Mouse (Mus musculus) midbrain, embryonic 14.5 days (tissue): Measurements from ENCODE around the gene Prkd1. TPM values are rescaled to one million over a fixed set of nuclear protein-coding genes. Genes with fewer than 3 reads are reported as not detected.
A peak's percentile ranks its signal among the peaks of the same experiment; 100 is the strongest.

Experiments
- ATAC-seq: fragments of 200-750 bp; cut with Nextera tagmentation; 2 replicates; pipeline ENCODE4 v1.8.0; 2017; ENCODE audit warnings: moderate number of reproducible peaks, moderate library complexity; ENCODE audit not compliant: low FRiP score, low TSS enrichment
- DNase-seq: peaks from one replicate; pipeline ENCODE4 v3.0.0-alpha.2; 2015
- H3K27ac ChIP-seq: fragments of 300-500 bp; sonication (generic); replicated peaks from 2 replicates; pipeline ENCODE4 v1.5.1; 2014; ENCODE audit warnings: mild to moderate bottlenecking, low read depth, low read length, moderate library complexity
- H3K27me3 ChIP-seq: fragments of 300-500 bp; sonication (generic); 2 replicates; pipeline ENCODE4 v1.6.1; 2014; ENCODE audit warnings: low read length, control low read depth, mixed read lengths; ENCODE audit not compliant: control insufficient read depth, insufficient read depth
- H3K36me3 ChIP-seq: fragments of 300-500 bp; sonication (generic); 2 replicates; pipeline ENCODE4 v1.6.1; 2014; ENCODE audit warnings: low read length, control low read depth; ENCODE audit not compliant: control insufficient read depth, insufficient read depth
- H3K4me1 ChIP-seq: fragments of 300-500 bp; sonication (generic); 2 replicates; pipeline ENCODE4 v1.6.1; 2014; ENCODE audit warnings: mild to moderate bottlenecking, antibody characterized with exemption, low read length, control low read depth; ENCODE audit not compliant: control insufficient read depth, insufficient read depth
- H3K4me2 ChIP-seq: fragments of 300-500 bp; sonication (generic); 2 replicates; pipeline ENCODE4 v1.6.1; 2014; ENCODE audit warnings: mild to moderate bottlenecking, low read length, moderate library complexity
- H3K4me3 ChIP-seq: fragments of 300-500 bp; sonication (generic); replicated peaks from 2 replicates; pipeline ENCODE4 v1.5.1; 2014; ENCODE audit warnings: low read depth, low read length
- H3K9ac ChIP-seq: fragments of 300-500 bp; sonication (generic); replicated peaks from 2 replicates; pipeline ENCODE4 v1.6.1; 2014; ENCODE audit warnings: mild to moderate bottlenecking, low read length, moderate library complexity
- H3K9me3 ChIP-seq: fragments of 300-500 bp; sonication (generic); 2 replicates; pipeline ENCODE4 v1.6.1; 2016; ENCODE audit warnings: low read length, control low read depth, mixed read lengths; ENCODE audit not compliant: control insufficient read depth
- WGBS: fragments of 180-500 bp; shearing (Covaris S2); extraction: QIAGEN DNeasy Blood & Tissue Kit; methylation state at CpG from one replicate; pipeline ENCODE4 v1.1.7; 2014; 5-methylcytosine and 5-hydroxymethylcytosine counted together
- polyA plus RNA-seq: library from polyadenylated mRNA; unstranded; fragments of >200 nt; fragmentation: Nextera tagmentation; extraction: Ambion mirVana; gene quantifications from 2 replicates; pipeline ENCODE4 v1.2.1, GENCODE M21; 2014

Gene Prkd1
- polyA plus RNA-seq, 1 experiment from 2014 or later: 2.8 TPM

DNA sequence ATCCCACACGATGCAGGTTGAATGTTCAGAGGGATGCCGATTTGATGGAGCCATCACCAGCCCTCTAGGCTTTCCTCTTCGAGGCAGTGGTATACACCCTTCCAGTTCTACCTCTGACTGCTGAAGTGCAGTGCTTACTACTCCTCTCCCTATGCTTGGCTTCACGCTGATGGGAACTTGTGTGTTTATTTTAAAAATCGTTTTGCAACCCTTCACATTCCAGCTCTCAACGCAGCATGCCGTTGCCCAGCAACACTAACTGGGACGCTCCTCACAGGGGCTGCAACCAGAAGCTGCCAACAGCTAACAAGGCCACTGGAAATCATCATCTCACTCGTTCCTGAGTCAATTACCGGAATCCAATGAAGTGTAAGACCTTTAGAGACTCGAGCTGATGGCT is 296.5 kb downstream of the Prkd1 start:
- no peaks in the 10 kb centered on the region for H3K4me1 ChIP-seq
- H3K27me3 ChIP-seq: no peaks in the 10 kb centered on the region
- H3K9me3 ChIP-seq: no peaks in the 10 kb centered on the region
- no peaks in the 10 kb centered on the region for H3K36me3 ChIP-seq
- H3K9ac ChIP-seq: no peak overlapping the region
- H3K4me3 ChIP-seq: no peak overlapping the region
- DNase-seq (peak; percentile 37), ATAC-seq (peak; percentile 31; the same call in 1 of the 2 replicates)
- WGBS: 66% methylated on average over 11 of the region's 11 CpGs
- H3K4me2 ChIP-seq: no peak overlapping the region
- no peak overlapping the region for H3K27ac ChIP-seq

DNA sequence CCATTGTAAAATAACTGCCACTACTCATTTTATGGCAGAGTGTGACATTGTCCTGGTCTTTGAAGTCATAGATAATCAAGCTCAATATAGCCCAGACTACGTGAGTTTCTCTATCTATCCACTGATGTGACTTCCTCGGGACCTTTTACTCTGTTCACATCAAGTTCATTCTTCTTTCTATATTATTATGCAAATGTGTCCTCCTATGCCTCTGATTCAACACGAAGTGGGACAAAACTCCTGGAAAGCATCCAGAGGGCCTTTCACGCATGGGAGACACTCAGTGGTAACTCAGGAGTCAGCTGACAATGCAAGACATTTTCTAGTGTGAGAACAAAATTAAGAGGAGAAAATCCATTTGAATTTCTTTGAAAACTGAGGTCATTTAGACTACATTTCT is 315.7 kb downstream of the Prkd1 start:
- no peaks in the 10 kb centered on the region for H3K9me3 ChIP-seq
- ATAC-seq: no peak
- peak; percentile 53 for DNase-seq
- H3K4me2 ChIP-seq: no peak overlapping the region
- no peaks in the 10 kb centered on the region for H3K36me3 ChIP-seq
- H3K27ac ChIP-seq: no peak overlapping the region
- H3K4me1 ChIP-seq: no peaks in the 10 kb centered on the region
- H3K4me3 ChIP-seq: no peak overlapping the region
- H3K9ac ChIP-seq: no peak overlapping the region
- WGBS: 5% methylated on average over 4 of the region's 4 CpGs
- H3K27me3 ChIP-seq: no peaks in the 10 kb centered on the region

DNA sequence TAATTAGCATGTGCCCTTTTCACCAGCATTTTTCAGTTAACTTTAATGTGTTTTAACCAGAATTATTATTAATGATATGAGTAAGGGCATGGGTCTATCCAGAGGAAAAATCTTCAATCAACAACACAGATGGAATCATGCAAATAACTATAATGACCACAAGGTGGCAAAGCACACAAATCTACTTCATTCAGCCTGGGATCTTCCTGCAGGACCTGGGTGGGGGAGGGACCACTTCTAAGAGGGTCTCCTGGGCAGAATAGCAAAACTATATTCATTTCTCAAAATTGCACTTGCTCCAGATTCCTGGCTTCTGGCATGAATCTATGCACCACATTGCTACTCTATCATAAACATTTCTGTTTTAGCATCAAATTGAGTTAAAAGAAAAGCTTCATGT is 334.3 kb downstream of the Prkd1 start:
- no peak; the same call in 1 of the 2 replicates for ATAC-seq
- Histone ChIP-seq H3K36me3 (no peaks in the 10 kb centered on the region), H3K9ac (no peak overlapping the region), H3K9me3 (no peaks in the 10 kb centered on the region), H3K4me3 (no peak overlapping the region), H3K27me3 (no peaks in the 10 kb centered on the region), H3K27ac (no peak overlapping the region), H3K4me2 (no peak overlapping the region), H3K4me1 (no peaks in the 10 kb centered on the region)
- peak; percentile 72 for DNase-seq

DNA sequence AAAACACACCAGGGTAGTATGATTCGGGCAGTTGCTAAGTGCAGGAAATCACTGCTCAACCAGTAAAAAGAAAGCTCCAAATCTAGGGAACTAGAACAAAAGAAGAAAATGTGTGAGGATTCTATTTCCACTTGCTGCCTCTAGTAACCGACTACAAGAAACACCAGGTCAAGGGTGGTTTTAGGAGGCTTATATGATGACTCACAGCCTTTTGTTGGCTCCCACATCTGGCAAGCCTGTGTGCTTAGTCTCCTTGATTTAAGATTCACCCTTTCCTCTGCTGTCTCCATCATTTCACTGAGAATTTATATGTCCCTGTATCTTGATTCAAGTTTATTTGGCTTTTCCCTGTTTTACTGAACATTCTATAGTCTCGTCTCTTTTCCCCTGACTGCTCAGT is 339.6 kb downstream of the Prkd1 start:
- no peak for ATAC-seq
- no peak overlapping the region for H3K9ac ChIP-seq
- 85% methylated on average over 3 of the region's 3 CpGs for WGBS

DNA sequence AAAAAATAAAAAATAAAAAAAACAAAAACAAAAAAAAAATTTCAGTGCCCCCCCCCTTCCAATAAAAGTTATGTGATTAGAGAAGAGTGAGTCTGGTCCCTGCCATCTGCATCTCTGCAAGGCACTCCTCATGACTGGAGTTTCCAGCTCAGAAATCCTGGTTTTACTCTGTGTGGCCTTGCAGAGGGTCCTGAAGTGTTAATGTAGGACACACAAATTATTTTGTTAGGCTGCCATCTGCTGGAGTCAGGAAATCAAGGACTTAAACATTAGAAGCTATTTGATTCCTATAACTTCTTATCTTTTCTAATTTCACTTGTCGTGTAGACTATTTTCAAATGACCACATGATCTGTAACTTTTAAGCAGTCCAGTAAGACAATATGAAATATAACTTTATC is 347.6 kb downstream of the Prkd1 start:
- ATAC-seq (peak; percentile 70; the same call in 1 of the 2 replicates), DNase-seq (peak; percentile 86)
- no peaks in the 10 kb centered on the region for H3K9me3 ChIP-seq
- H3K9ac ChIP-seq: no peak overlapping the region
- H3K27ac ChIP-seq: no peak overlapping the region
- no peaks in the 10 kb centered on the region for H3K4me1 ChIP-seq
- no peak overlapping the region for H3K4me2 ChIP-seq
- no peak overlapping the region for H3K4me3 ChIP-seq
- H3K36me3 ChIP-seq: no peaks in the 10 kb centered on the region
- peaks cover 5% of the 10 kb centered on the region; the same call in 1 of the 2 replicates for H3K27me3 ChIP-seq
- 38% methylated on average over 1 of the region's 1 CpGs for WGBS

More for the DNA sequence above, 339.6 kb downstream of the Prkd1 start:
- Histone ChIP-seq H3K9me3 (no peaks in the 10 kb centered on the region), H3K27ac (no peak overlapping the region), H3K27me3 (no peaks in the 10 kb centered on the region), H3K36me3 (no peaks in the 10 kb centered on the region), H3K4me2 (no peak overlapping the region), H3K4me1 (no peaks in the 10 kb centered on the region), H3K4me3 (no peak overlapping the region)
- no peak for DNase-seq

DNA sequence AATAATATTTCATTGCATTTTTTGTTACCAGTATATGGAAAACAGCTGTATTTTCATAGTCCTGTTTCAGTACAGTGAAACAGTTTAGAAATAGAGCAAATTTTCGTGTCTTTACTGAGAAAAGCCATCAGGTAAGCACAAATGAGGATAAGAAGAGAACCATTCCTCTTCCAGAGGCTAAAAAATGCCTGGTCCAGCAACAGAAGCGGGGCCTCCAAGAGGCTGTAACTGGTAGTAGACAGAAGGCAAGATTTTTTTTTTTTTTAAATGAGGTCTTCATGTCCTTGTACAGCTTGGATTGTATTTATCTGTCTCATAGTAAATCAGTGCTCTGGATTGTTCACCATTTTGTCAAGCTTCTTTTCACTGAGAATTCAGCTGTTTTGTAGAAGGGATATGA is 352.8 kb downstream of the Prkd1 start:
- peak; percentile 12 for DNase-seq
- no peak overlapping the region for H3K9ac ChIP-seq
- H3K4me2 ChIP-seq: no peak overlapping the region
- H3K4me1 ChIP-seq: no peaks in the 10 kb centered on the region
- ATAC-seq: no peak
- no peaks in the 10 kb centered on the region for H3K36me3 ChIP-seq
- 54% methylated on average over 2 of the region's 2 CpGs for WGBS
- H3K9me3 ChIP-seq: no peaks in the 10 kb centered on the region
- H3K27me3 ChIP-seq: peaks cover 5% of the 10 kb centered on the region; the same call in 1 of the 2 replicates
- H3K27ac ChIP-seq: no peak overlapping the region
- H3K4me3 ChIP-seq: no peak overlapping the region

DNA sequence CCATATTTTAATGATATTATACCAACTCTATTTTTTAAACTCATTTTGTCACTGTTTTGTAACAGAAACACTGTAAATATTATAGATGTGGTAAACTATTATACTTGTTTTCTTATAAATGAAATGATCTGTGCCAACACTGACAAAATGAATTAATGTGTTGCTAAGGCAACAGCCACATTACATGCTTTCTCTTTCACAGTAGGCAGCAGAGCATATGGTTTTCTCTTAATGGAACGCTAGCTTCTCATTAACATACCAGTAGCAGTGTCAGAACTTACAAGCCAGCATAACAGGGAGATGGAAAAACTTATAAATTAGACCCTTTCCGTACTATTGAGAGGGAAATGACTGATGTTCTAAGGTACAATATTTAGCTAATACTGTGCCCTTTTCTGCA is 353.3 kb downstream of the Prkd1 start:
- H3K4me1 ChIP-seq: no peaks in the 10 kb centered on the region
- H3K36me3 ChIP-seq: no peaks in the 10 kb centered on the region
- peaks cover 5% of the 10 kb centered on the region; the same call in 1 of the 2 replicates for H3K27me3 ChIP-seq
- H3K4me3 ChIP-seq: no peak overlapping the region
- WGBS: 7% methylated on average over 2 of the region's 2 CpGs
- no peak overlapping the region for H3K9ac ChIP-seq
- no peak overlapping the region for H3K27ac ChIP-seq
- no peaks in the 10 kb centered on the region for H3K9me3 ChIP-seq
- ATAC-seq (peak; percentile 79), DNase-seq (peak; percentile 71)
- no peak overlapping the region for H3K4me2 ChIP-seq

DNA sequence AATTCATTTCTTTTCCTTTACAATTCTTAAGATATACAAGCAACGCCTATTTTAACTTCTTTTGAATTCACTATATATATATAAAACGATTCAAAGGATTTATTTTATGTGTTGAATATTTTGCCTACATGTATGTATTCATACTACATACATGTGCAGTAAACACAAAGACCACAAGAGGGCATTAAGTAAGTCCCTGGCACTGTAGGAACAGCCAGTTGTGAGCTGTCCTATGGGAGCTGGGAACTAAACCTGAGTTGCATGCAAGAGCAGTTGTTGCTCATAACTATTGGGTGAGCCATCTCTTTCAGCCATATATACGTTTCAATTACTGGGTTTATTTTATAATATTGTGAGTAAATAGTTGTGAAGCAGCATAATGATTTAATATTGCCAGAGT is 356.1 kb downstream of the Prkd1 start:
- no peaks in the 10 kb centered on the region for H3K36me3 ChIP-seq
- H3K27me3 ChIP-seq: no peaks in the 10 kb centered on the region
- no peak overlapping the region for H3K9ac ChIP-seq
- ATAC-seq: no peak
- peak; percentile 45 for DNase-seq
- WGBS: 72% methylated on average over 3 of the region's 3 CpGs
- no peak overlapping the region for H3K27ac ChIP-seq
- H3K4me2 ChIP-seq: no peak overlapping the region
- no peaks in the 10 kb centered on the region for H3K4me1 ChIP-seq
- H3K4me3 ChIP-seq: no peak overlapping the region
- no peaks in the 10 kb centered on the region for H3K9me3 ChIP-seq
